Mouse (Mus musculus) left cerebral cortex, postnatal 25 days (tissue): Measurements from ENCODE around the gene Pik3c2b. TPM values are rescaled to one million over a fixed set of nuclear protein-coding genes. Genes with fewer than 3 reads are reported as not detected.

Experiments used
- DNase-seq, 2 experiments: peaks; one replicate each; pipeline ENCODE4 v3.0.0; 2022; ENCODE audit warnings: low spot score in 2 of 2, mixed read lengths in 1 of 2
- intact Hi-C: fragments of 180-260 bp; cut with DNase I; formaldehyde crosslinking; loops from one replicate; pipeline ENCODE4 v1.15.1; 2025
- total RNA-seq, 2 experiments: library from RNA; stranded (reverse); gene quantifications; 2 replicates each; pipeline ENCODE4 v1.2.3; 2021

Gene Pik3c2b
- total RNA-seq, 2 experiments from 2014 or later: 12.8 to 18.2 TPM

DNA sequence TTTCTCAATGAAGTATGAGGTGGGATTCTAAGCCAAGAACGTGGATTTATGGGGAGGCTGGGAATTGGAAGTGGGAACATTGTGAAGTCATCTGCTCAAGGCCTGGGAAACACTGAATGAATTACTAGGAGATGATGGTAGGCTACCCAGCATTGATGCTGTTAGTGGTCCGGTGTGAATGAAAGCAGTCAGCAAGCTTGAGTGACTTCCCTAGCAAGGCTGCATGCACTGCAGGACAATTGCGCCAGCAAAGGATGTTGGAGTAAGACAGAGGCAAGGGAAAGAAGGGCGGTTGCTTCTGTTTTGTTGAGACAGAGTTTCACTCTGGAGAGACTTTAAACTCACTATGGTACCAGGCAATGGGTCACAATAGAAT, 80.9 kb downstream of the Pik3c2b start:
- intact Hi-C loops: no loop called here
- no peak for DNase-seq

DNA sequence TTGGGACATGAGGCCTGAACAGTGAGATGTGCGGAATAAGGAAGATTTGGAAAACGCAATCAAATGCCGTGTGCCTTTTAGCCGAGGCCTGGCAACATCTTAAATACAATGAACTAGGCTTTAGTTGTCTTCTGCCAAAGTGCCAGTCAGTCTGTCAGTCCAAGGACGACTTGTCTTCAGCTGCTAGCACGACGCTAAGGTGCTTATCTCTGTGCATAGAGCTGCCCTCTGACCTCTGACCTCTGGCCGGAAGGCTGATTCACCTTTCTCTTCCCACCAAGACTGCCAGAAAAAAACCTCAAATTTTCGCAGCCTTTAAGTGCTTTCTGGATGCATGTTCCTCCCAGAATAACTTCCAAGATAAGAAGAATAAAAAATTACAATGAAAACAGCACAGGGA, 81.9 kb downstream of the Pik3c2b start:
- intact Hi-C loops: no loop called here
- DNase-seq: no peak

DNA sequence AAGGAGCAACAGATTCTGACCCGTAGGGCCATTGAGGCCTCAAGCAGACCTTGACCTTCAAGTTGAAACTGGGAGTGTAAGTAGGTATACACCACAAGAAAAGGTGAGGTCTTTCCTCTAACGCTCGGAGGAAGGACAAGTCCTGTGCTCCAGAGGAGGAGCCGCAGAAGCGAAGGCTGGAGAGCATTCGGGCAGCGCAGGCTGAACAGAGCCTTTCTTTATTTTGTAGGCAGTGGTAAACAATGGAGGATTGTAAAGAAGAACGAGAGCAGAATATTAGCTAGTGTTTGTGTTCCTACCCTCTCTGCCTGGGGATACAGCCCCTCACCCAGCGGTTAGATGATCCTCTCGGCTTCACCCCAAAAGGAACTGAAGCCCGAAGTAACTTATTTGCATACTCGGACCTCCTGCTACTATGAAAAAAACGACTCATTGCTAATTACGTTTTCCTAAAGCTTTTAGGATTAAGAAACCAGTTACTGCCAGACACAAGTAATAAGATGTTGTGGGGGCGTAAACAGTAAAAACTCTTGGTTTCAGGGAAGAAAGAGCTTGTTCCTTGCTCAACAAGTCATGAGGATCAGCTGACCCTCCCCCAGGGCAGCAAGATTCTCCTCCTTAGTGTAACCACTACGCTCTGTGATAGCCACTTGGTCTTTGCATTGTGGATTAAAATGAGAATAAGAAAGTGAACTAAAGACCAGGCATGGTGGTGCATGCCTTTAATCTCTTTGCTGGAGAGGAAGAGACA, 84.2 kb downstream of the Pik3c2b start:
- peak in 1 of 2 experiments; percentile 19 for DNase-seq
- intact Hi-C loops: no loop called here

DNA sequence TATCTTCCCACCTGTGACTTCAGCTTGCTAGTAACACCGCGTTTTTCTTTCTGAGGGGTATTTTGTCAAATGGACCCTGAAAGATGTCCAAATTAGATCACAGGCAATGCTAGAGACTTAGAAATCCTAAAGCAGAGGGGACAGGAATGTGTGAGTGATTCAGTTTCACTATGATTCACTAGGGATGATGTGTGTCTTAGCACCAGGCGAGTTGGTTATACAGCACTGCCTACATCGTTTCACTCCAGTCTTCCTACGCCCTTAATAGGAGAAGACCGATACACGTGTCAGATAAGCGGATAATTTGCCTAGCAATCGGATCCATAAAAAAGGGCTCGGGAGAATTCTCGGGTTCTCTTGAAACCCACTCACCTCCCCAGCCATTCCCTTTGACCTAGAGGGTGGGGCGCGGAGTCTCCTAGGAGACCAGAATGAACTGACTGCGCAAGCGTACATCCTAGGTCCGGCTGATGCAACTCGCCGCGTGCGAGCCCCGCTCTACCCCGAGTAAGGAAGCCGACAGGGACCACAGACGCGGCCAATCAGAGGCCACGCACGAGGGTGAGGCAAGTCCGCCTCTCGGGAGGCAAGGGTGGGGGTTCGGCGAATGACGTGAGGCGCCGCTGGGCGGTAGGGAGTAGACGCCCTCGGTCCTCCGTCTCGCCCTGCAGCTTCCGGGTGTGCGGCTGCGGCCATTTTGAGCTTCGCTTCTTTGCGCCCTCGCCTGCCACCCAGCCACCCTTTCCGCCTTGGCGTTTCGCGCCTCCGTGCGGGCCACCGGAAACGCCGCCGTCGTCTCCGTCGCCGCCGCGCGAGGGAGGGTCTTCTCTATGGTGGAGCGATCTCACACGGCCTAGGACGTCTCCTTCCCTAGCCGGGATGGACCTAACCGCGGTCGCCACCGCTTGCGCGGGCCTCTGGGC, 85.4 kb downstream of the Pik3c2b start, which contains the start of gene Ppp1r15b:
Gene Ppp1r15b (plus strand): TSS at position 506 of the 923 bp plus-strand sequence.
- intact Hi-C loops: no loop called here

DNA sequence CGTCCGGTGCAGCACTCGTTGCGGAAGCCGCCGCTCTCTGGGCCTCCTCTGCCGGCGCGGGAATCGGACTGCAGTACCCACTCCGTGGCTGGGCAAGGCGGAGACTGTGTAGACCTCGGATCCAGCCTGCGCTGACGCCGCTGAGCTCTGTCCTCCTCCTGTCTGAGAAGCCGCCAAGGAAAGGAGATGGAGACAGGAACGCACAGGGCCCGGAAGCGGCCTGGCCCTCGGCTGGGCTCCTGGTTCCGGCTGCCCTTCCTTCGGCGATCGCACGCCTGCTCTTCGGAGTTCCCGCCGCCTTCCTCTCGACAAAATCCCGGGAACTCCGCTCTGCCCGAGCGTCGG, 86.1 kb downstream of the Pik3c2b start:
- no peak for DNase-seq
- intact Hi-C loops: no loop called here

More for the DNA sequence above, 85.4 kb downstream of the Pik3c2b start, which contains the start of gene Ppp1r15b:
- DNase-seq: peak; percentile 99 to 100

DNA sequence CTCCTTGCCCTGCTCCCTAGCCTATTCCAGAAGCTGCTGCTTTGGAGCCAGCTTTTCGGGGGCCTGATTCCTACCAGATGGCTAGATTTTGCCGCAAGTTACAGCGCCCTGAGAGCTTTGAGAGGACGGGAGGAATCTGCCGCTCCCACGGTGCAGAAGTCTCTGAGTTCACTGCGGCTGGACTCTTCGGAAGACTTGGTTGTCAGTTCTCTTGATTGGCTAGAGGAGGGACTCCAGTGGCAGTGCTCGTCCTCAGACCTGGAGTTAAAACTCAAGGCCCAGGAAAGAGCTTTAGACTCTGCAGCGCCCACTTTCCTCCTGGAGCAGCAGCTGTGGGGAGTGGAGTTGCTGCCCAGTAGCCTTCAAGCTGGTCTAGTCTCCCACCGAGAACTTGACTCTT, 86.5 kb downstream of the Pik3c2b start:
- peak in 1 of 2 experiments; percentile 25 for DNase-seq
- intact Hi-C loops: loop anchor here (2.0 kb wide), 1 partner anchor 85 kb away; no protein-coding TSS in a partner anchor

DNA sequence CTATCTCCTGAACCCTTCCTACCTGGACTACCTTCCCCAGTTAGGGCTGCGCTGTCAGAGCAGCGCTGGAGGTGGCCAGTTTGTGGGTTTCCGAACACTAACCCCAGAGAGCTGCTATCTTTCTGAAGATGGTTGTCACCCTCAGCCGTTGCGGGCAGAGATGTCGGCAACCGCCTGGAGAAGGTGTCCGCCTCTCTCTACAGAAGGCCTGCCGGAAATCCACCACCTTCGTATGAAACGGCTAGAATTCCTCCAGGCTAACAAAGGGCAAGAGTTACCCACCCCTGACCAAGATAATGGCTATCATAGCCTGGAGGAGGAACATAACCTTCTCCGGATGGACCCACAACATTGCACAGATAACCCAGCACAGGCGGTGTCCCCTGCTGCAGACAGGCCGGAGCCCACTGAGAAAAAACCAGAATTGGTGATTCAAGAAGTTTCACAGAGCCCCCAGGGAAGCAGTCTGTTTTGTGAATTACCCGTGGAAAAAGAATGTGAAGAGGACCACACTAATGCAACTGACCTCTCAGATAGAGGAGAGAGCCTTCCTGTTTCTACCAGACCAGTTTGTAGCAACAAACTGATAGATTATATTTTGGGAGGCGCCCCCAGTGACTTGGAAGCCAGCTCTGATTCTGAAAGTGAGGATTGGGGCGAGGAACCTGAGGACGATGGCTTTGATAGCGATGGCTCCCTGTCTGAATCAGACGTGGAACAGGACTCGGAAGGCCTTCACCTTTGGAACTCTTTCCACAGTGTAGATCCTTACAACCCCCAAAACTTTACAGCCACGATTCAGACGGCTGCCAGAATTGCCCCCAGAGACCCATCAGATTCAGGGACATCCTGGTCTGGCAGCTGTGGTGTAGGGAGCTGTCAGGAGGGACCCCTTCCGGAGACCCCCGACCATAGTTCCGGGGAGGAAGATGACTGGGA, 87.2 kb downstream of the Pik3c2b start:
- intact Hi-C loops: loop anchor here (2.0 kb wide), 1 partner anchor 86 kb away; no protein-coding TSS in a partner anchor
- no peak for DNase-seq

DNA sequence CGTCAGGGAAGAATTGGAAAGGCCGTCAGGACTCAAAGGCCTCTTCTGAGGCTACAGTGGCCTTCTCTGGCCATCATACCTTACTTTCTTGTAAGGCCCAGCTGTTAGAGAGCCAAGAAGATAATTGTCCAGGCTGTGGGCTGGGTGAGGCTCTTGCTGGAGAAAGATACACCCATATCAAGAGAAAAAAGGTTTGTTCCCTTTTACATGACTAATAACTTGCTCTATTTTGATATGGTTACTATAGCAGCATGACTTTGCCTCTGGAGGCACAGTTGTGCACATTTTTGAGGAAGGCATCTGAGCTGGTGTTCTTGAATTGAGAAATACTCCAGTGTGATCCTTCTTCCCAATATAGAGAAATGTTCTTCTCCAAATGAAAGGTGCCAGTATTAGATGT, 88.0 kb downstream of the Pik3c2b start:
- DNase-seq: no peak
- intact Hi-C loops: loop anchor here (2.0 kb wide), 1 partner anchor 87 kb away; no protein-coding TSS in a partner anchor

DNA sequence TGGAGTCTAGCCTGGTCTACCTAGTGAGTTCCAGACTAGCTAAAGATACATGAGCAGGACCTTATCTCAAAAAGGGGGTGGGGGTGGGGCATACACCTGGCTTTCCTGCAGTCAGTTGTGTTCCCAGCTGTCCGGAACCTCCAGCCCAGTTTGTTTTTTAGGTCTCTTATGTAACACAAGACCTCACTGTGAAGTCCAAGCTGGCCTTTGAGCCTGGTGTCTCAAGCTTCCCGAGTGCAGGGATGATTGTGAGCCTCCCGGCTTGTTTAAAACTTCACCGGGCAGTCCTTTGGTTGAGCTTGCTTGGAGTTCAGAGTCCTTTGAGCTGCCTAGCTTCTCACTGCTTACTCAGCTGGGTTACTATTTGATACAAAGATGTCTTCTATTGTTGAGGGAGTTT, 88.6 kb downstream of the Pik3c2b start:
- DNase-seq: no peak
- intact Hi-C loops: no loop called here

DNA sequence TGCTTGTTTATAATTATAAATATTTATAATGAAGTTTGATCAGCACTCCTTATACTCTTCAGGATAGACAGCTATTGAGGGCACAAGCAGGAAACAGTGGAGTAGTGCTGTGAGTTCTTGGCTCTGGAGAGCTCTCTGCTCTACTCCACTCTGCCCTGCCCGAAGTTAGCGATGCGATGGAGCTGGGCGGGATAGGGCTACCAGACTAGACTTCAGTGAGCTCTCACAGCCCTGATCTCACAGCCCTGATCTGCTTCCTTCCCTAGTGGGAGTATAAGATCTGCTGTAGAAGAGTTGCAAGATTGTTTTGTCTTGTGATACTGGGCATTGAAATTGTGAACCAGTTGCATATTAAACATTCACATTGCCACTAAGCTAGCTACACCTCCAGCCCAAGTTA, 89.4 kb downstream of the Pik3c2b start:
- no peak for DNase-seq
- intact Hi-C loops: no loop called here

DNA sequence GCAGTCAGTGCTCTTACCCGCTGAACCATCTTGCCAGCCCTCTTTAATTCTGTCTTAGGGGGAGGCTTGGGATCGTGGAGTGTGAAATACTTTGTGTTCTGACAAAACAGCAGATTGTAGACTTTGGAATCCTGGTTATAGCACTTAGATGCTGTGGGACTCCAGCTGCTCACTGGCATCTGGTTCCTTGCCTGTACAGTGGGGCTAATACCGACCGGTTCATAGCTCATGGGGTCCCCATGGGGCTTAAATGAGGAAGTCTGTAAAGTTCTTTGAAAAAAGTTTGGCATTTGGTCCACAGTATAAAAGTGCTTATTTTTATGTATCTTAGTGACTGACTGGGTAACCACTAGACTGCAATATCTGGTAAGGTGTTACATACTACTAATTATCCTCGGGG, 90.3 kb downstream of the Pik3c2b start:
- no peak for DNase-seq
- intact Hi-C loops: no loop called here

DNA sequence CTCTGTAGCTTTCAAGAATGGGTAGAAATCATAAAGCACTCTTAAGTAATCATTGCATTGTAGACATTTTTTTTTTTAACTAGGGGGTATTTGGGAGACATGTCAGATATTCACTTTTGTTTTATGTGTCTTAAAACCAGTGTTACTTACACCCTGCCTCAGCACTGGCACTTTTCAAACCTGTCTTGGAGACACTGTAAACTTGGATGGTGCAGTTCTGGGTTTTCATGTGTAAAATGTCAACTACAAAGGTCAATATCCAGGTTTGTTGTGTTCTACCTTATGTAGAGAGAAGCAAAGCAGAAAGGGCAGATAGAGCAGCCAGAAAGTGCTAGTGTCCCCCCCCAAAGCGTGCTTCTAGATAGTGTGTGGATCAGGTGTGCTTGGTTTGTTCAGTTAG, 92.9 kb downstream of the Pik3c2b start:
- DNase-seq: no peak
- intact Hi-C loops: no loop called here

DNA sequence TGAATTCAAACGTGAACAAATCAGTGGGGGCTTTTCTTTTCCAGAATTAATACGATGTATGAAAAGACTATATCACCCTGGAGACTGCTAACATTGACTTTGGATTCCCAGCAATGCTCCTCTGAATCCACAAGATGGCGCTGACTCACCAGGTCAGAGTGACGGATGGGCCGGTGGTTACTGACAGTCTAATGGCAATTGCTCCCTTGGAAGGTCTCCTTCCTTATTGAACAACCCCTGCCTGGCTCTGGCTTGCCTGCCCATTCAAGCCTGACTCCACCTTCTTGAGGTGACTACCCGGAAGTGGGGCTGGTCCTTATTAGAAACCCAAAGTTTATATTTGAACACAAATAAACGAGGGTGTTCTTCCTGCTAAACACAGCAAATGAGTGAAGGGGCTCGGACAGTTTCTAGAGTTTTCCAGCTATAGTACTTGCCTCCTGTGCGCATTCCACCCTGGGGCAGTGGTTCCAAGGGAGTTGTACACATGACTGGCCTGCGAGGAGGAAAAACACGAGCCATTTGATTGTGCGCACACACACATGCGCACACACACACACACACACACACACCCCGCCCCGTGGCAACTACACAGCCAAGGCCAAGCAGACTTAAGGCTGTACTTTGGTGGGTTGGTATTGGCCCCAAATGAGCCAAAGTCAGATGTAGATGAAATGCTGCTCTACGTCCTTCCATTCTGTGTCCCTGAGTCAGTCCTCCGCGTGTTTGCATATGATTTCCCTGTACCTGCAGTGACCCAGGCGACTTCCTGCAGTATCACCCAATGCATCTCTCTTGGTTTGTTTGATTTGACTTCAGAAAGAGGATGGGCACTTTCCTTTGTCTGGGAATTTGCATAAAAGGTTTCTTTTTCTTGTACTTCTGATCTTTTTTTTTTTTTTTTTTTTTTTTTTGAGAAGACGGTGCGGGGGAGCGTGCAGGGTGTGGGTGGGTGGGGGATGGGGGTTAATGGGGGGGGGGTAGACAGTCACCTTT, 100.8 kb downstream of the Pik3c2b start:
- intact Hi-C loops: loop anchor here (2.0 to 5.0 kb wide), 2 partner anchors 206 to 466 kb away; partner anchors contain the start of gene Snrpe
- peak; percentile 56 to 75 for DNase-seq

DNA sequence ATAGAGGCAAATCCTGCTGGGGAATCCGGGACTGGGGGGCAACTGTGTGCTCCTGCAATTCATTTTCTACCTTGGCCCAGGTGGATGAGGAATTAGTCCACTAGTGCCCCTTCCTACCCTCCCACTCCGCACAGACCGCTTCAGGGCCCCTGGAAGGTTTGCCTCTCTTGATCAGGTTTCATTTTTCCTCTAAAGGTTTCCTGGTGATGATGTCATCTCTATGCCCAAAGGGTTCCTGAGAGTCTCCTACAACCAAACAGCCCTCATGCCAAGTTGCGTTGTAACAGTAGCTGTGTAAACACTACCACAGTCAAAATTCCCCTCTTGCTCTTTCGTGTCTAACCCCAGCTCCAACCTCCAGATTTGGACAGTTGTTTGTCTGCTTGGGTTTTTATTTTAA, 101.9 kb downstream of the Pik3c2b start:
- DNase-seq: no peak
- intact Hi-C loops: loop anchor here (2.0 to 5.0 kb wide), 2 partner anchors 205 to 465 kb away; partner anchors contain the start of gene Snrpe

DNA sequence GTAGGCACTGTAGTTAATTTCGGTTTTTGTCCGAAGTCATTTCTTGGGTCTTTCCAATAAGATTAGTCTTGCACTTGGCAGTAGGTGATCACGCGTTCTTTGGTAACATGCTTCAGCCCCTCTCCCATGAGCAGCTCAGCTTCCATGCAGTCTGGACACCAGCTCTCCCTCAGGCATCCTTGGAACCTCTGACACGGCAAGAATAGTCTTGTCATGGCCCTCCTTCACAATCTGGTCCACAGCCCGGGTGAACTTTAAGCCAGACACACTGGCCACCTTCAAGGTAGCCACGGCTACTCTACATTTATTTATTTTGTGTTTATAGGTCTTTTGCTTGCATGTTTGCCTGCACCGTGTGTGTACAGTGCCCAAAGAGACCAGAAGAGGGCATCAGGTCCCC, 102.7 kb downstream of the Pik3c2b start:
- intact Hi-C loops: loop anchor here (5.0 kb wide), 1 partner anchor 464 kb away; the partner anchor contains the start of gene Snrpe
- no peak for DNase-seq

DNA sequence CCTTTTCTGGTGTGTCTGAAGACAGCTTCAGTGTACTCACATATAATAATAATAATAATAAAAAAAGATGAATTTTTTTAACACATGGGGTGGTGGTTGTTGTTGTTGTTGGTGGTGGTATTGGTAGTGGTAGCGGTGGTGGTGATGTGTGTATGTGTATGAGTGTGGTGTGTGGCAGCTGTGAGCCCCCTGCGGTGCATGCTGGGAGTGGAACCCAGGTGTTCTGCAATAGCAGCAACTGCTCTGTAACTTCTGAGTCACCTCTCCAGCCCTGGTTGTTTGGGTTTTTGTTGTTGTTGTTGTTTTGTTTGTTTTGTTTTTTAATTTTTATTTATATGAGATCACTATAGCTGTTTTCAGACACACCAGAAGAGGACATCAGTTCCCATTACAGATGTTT, 105.1 kb downstream of the Pik3c2b start:
- intact Hi-C loops: no loop called here
- no peak for DNase-seq

DNA sequence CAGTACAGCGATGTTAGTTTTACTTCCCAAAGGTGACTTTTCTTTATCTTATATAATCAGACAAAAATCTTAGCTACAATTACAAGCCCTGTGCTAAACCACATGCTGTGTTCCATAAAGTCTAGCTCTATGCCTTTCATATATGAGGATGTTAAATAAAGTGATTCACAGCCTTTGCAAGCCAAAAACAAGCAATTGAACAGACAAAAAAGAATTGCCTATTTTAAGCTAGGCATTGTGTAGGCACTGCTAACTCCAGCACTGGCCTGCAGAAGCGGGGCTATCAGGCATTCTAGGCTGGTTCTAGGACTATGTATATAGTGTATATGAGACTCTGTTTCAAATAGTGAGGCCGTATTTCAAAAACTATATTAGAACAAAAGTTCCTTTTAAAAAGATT, 106.7 kb downstream of the Pik3c2b start:
- intact Hi-C loops: no loop called here
- DNase-seq: peak in 1 of 2 experiments; percentile 69

DNA sequence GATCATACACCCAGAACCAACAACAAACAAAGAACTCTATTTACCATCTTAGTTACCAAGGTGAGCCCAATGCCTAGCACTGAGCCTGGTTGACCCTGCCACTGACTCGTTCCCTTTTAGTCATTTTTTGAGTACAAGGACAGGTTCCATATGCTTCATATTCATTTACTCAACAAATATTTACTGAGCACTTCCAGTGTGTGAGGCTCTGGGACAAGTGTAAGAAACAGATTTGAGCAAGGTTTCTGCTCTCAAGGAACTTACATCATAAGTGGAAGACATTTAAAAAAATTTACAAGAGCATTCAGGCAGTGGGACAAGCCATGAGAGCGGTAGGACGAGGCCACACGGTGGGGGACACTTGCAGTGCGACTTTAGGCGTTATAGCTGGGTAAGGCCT, 109.8 kb downstream of the Pik3c2b start:
- intact Hi-C loops: no loop called here
- no peak for DNase-seq
